Mouse (Mus musculus) large intestine, adult 2 months (tissue): ENCODE measurements around the gene Sypl. TPM values are rescaled to one million over a fixed set of nuclear protein-coding genes. Genes with fewer than 3 reads are reported as not detected.

Experiments used
- DNase-seq: peaks from one replicate; pipeline ENCODE4 v3.0.0-alpha.2; 2012; ENCODE audit warnings: low read depth, low spot score
- WGBS: fragments of 180-500 bp; shearing (Covaris S2); methylation state at CpG from one replicate; pipeline ENCODE4 v1.1.7; 2018; 5-methylcytosine and 5-hydroxymethylcytosine counted together
- polyA plus RNA-seq: library from polyadenylated mRNA; depleted of rRNA; stranded (reverse); fragments of >200 nt; gene quantifications from 2 replicates; pipeline ENCODE4 v1.2.3, GENCODE M21; 2012; rRNA removed

The Sypl gene
- polyA plus RNA-seq = 131 and 141 TPM in 2 replicates

DNA sequence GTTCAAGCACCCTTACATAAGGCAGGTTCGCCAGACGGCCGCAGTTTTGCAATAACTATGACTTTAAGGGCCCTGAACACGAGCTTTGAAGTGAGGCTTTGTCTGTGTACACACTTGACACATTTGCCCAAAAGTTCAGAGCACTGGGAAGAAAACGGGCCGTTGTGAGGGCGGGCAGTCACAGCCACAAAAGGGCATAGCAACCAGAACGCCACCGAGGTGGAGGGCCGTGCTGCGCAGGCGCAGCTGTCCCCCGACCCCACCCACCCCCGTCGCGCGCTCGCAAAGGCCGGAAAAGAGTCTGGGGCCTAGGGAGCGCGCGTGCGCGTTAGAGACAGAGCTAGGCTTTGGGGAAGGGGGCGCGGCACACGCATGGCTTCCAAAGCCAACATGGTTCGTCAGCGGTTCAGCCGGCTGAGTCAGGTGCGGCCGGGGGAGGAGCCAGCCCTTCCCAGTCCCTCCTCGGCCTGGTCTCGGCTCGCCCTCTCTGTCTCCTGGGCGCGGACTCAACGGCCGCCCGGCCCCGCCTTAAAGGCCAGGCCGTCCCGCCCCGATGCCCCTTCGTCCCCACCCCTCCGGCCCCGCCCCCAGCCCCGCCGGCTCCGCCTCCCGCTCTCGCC lies at the start of gene Sypl:
TSS of gene Sypl (plus strand) at position 296 of the 620 bp plus-strand sequence.
- DNase-seq = peak; percentile 89
- WGBS = under 1% methylated on average over 50 of the region's 52 CpGs

GRCm38 (mm10) chr12:32909686-32910085 lies 44.0 kb upstream of the Sypl start:
- no peak for DNase-seq
- WGBS = 65% methylated on average over 10 of the region's 10 CpGs

GRCm38 (mm10) chr12:32910092-32910491 lies 43.6 kb upstream of the Sypl start:
- 13% methylated on average over 11 of the region's 11 CpGs for WGBS
- peak; percentile 64 for DNase-seq

- DNase-seq = peak; percentile 67
- WGBS = 40% methylated on average over 15 of the region's 15 CpGs
These were observed 43.0 kb upstream of the Sypl start for GRCm38 (mm10) chr12:32910560-32911194.

DNA sequence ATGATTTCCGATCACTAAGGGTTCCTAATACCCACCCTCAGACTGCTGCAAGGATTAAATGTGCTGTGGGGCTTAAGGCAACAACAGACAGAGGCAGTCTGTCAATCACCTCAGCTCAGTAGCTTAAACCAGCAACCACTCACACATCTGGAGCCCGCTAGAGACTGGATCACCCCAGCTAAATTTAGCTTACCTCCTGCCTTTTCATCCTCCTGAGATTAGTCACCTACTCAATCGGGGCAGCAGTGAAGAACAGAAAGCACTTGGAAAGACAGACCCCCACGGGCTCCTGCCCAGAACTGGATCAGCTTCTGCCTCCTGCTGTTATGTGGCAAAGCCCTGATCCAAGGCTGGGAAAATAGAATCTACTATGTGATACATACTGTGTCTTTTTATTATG lies 42.1 kb upstream of the Sypl start:
- WGBS = 81% methylated on average over 4 of the region's 4 CpGs
- DNase-seq = no peak

DNA sequence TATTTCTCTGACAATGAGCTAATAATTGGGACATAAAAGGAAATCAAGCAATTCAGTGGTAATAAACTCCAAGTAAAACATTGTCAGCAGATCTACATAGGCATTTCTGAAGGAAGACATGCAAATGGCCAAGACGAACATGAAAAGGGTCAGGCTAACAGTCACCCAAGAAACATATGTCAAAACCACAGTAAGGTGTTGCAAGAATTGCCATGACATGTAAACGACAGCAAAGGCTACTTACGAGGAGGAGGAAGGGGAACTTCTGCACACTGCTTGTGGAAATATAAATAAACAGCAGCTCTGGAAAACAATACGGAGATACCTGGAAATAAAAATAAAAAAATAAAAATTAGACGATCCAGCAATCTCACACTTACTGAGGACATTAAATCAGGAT lies 40.9 kb upstream of the Sypl start:
- DNase-seq = no peak
- WGBS = 67% methylated on average over 5 of the region's 5 CpGs

GRCm38 (mm10) chr12:32918683-32919082 lies 35.0 kb upstream of the Sypl start:
- WGBS = 88% methylated on average over 7 of the region's 7 CpGs
- DNase-seq = no peak

DNA sequence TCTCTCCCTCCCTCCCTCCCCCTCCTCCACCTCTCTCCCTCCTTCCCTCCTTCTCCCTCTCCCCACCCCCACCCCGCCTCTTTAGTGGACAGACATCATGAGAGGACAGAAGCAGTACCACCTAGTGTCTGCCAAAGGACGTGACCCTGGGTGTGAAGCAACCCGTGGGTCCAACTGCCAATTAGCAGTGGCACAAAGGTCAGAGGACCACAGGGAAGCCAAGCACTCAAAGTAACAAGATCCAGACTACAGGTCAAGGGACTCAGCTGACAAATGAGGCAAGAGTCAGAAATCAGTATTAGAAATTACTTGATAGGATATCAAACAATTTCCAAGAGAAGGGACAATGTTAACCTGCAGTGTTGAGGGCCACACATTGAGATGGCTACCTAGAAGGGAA lies 34.6 kb upstream of the Sypl start:
- DNase-seq = no peak
- WGBS = 62% methylated on average over 3 of the region's 3 CpGs

DNA sequence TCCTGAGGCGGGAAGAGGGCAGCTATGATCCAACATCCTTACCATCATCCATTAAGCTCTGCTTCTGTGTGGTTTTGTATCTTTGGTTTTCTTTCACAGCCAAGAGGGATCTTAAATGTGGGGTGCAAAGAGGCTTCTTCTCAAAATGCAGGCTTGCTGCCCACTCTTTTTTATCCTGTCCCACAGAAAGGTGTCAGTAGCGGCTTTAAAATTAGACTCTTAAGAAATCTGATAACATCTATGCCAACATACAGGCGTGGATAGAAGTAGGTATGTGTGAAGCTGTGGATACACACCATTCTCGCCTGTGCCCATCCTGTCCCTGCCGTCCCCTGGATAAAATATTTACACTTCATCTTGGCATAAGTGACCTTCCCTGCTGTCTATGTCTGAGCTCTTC lies 34.2 kb upstream of the Sypl start:
- no peak for DNase-seq
- 67% methylated on average over 5 of the region's 5 CpGs for WGBS

GRCm38 (mm10) chr12:32920185-32920788 lies 33.4 kb upstream of the Sypl start:
- no peak for DNase-seq
- WGBS = 26% methylated on average over 8 of the region's 8 CpGs

DNA sequence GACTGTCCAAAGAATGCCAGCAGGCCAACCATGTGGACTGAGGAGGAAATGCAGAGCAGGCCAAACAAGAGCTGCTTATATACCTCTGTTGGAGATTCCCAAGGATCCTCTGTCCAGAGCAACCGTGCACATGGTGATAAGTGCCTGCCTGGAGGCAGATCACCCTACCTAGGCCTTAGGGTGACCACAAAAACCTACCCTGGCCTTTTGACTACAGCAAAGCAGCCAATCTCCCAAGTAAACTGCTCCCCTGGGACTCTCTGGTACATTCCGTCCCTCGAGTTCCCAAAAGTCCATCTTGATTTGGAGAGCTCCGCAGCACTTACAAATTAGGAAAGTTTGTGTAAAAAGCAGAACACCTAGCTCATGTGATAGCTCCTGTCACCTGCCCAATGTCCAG lies 32.6 kb upstream of the Sypl start:
- no peak for DNase-seq
- 76% methylated on average over 4 of the region's 4 CpGs for WGBS

DNA sequence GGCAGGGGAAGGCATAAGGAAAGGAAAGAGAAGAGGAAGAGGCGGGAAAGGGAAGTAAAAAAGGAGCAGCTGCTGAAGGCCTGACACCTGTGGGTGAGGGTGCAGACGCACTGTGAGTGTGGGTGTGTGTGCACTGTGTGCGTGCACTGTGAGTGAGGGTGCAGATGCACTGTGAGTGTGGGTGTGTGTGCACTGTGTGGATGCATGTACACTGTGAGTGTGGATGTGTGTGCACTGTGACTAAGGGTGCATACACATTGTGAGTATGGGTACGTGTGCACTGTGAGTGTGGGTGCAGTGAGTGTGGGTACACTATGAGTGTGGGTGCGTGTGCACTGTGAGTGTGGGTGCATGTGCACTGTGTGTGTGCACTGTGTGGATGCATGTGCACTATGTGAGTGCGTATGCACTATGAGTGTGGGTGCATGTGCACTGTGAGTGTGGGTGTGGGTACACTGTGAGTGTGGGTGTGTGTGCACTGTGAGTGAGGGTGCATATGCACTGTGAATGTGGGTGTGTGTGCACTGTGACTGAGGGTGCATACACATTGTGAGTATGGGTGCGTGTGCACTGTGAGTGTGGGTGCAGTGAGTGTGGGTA lies 32.1 kb upstream of the Sypl start:
- no peak for DNase-seq
- WGBS = 82% methylated on average over 7 of the region's 7 CpGs

DNA sequence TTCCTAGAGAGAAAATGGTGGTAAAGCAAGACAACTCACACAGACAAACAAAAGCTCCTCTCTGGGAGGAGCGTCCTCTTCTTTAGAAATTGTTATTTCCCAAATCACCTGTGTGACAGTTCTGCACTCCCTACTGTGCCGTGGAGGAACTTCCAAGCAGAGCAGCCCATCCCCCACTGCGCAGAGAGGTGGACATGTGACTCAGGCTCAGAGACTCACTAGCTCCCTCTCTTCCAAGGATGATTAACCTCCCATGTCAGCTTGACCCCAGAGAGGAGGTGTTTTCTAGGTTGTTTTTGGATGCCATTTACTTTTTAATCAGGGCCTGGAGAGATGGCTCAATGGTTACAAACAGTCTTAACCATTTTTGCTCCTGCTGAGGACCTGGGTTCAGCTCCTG lies 29.4 kb upstream of the Sypl start:
- no peak for DNase-seq
- WGBS = 88% methylated on average over 3 of the region's 3 CpGs

DNA sequence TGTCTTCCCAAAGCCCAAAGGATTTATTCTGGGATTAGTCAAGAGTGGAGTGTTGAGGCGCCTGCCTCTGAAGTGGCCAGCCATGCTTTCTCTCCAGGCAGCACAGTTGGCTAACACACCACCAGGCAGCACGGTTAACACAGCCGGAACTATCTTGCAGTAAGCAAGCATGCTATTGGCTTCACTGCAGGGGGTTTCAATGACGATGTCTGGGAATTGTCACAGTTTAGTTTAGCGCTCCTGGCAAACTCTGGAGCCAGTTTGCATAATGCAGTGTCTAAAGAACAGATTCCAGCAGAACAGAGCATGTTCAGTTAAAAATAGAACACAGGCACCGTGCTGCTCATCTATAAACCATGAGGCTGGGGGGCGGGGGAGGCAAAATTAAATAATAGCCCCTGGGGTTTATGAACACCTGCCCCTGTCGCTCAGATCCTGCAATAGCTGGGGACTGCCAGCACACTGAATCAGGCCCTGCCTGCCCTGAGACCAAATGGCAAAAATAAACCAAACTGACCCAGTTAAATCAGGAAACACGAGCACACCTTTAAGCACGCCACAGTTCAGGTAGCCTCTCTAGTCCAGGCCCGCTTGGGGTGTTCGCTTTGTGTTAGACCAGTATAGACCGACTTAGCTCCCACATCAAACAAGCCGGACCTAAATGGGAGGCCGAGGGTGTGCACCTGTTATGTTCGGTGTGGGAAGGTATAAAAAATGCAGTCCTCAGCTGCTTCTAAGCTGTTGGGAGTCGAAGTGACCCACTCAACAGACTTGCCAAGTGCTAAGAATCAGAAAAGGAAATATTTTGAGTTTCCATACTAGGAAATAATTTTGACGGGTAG lies 27.1 kb upstream of the Sypl start:
- no peak for DNase-seq
- 58% methylated on average over 18 of the region's 18 CpGs for WGBS

DNA sequence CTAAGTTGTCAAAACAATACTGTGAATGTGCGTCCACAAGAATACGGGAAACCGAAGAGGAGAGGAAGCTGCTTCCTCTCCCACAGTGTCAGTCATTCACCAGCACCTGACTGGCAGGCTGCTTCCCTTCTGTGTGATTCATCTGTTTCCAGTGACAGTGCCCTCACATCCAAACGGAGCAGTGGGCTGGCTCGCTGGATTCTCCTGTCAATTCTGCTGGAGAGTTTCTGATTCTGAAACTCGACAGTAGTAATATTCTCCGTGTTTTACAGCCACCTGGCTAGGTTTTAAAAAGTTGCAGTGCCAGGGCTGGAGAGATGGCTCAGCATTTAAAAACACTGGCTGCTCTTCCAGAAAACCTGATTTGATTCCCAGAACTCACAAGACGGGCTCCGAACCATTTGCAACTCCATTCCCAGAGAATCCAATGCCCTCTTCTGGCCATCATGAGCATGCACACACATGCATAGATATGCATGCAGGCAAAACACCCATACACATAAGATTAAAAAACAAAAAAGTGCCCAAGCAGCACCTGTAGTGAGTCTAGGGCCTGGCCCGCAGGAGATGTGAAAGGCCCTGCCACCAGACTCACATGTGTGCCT lies 26.4 kb upstream of the Sypl start:
- 83% methylated on average over 10 of the region's 10 CpGs for WGBS
- DNase-seq = no peak

GRCm38 (mm10) chr12:32928180-32928579 lies 25.5 kb upstream of the Sypl start:
- no peak for DNase-seq
- 91% methylated on average over 3 of the region's 3 CpGs for WGBS

DNA sequence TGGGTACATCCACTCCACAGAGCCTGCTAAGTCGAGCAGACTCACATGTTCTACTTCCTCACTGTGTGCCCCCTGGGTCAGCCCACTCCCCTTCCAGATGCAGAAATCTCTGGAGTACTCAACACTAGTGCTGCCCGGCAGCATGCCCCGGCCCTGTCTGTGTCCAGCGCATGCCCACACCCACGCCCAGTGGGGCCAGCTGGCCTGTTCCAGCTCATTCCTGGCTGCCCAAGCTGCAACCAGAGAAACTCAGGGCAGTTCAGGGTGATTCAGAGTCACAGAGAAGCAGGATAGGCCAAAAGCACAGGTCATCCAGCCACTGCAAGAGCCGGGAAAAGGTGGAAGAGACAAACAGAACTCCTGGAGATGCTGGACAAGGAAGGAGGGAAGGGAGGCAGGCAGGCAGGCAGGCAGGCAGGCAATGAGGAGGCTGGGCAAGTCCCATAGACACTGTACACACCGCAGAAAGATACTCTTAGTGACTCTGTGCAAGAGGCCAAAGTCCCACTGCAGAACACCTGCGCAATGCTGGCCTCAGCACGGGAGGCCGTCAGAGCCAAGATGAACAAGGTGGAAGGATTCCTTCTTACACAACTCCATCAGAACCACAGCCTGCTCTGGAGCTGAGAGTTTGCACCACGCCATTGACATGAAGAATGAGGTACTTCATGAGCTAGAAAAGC lies 23.7 kb upstream of the Sypl start:
- DNase-seq = no peak
- 33% methylated on average over 11 of the region's 11 CpGs for WGBS

GRCm38 (mm10) chr12:32930566-32930965 lies 23.1 kb upstream of the Sypl start:
- 40% methylated on average over 7 of the region's 7 CpGs for WGBS
- no peak for DNase-seq
